Mouse (Mus musculus) cerebellum, postnatal 10 days (tissue): ENCODE data around the gene Tmem63c.

ENCODE experiments used
- DNase-seq, 2 experiments: peaks; one replicate each; pipeline ENCODE4 v3.0.0; 2021; ENCODE audit warnings: mixed read lengths in 2 of 2

The Tmem63c gene

GRCm38 (mm10) chr12:87021040-87021439, at the start of gene Tmem63c:
Gene Tmem63c, plus strand, starts transcription at chr12:87021340.
- DNase-seq: no peak

GRCm38 (mm10) chr12:86973216-86973615, 47.9 kb upstream of the Tmem63c start:
- DNase-seq: peak; percentile 97 to 99

- peak in 1 of 2 experiments; percentile 54 for DNase-seq
These were observed 47.4 kb upstream of the Tmem63c start for GRCm38 (mm10) chr12:86973706-86974105.

- peak; percentile 93 to 95 for DNase-seq
These were observed 46.5 kb upstream of the Tmem63c start for GRCm38 (mm10) chr12:86974387-86975288.

- peak; percentile 62 to 64 for DNase-seq
These were observed 45.4 kb upstream of the Tmem63c start for GRCm38 (mm10) chr12:86975761-86976160.

GRCm38 (mm10) chr12:86976511-86977168, 44.5 kb upstream of the Tmem63c start:
- no peak for DNase-seq

- peak; percentile 58 to 70 for DNase-seq
These were observed 43.3 kb upstream of the Tmem63c start for GRCm38 (mm10) chr12:86977833-86978232.

- DNase-seq: peak; percentile 79 to 84
These were observed 40.0 kb upstream of the Tmem63c start for GRCm38 (mm10) chr12:86981180-86981579.

- peak; percentile 67 to 69 for DNase-seq
These were observed 37.5 kb upstream of the Tmem63c start for GRCm38 (mm10) chr12:86983470-86984193.

GRCm38 (mm10) chr12:86984194-86984555, 37.0 kb upstream of the Tmem63c start:
- DNase-seq: no peak

- DNase-seq: peak in 1 of 2 experiments; percentile 47
These were observed 34.6 kb upstream of the Tmem63c start for GRCm38 (mm10) chr12:86986562-86986961.

GRCm38 (mm10) chr12:86988227-86988626, 32.9 kb upstream of the Tmem63c start:
- no peak for DNase-seq

GRCm38 (mm10) chr12:86989378-86989777, 31.8 kb upstream of the Tmem63c start:
- peak; percentile 63 to 66 for DNase-seq

- DNase-seq: peak; percentile 83 to 86
These were observed 31.0 kb upstream of the Tmem63c start, which contains the start of gene Zdhhc22 for GRCm38 (mm10) chr12:86989890-86990754. Gene Zdhhc22, minus strand, starts transcription at chr12:86990430.

GRCm38 (mm10) chr12:86990755-86991110, 30.4 kb upstream of the Tmem63c start:
- DNase-seq: no peak

- DNase-seq: no peak
These were observed 27.0 kb upstream of the Tmem63c start for GRCm38 (mm10) chr12:86994166-86994565.

- DNase-seq: peak; percentile 67 to 68
These were observed 26.4 kb upstream of the Tmem63c start for GRCm38 (mm10) chr12:86994776-86995175.

- no peak for DNase-seq
These were observed 25.2 kb upstream of the Tmem63c start for GRCm38 (mm10) chr12:86995931-86996330.

- DNase-seq: no peak
These were observed 22.4 kb upstream of the Tmem63c start for GRCm38 (mm10) chr12:86998699-86999098.

- peak in 1 of 2 experiments; percentile 60 for DNase-seq
These were observed 21.8 kb upstream of the Tmem63c start for GRCm38 (mm10) chr12:86999283-86999820.

GRCm38 (mm10) chr12:87000151-87000839, 20.8 kb upstream of the Tmem63c start:
- peak; percentile 56 to 84 for DNase-seq
